Mouse (Mus musculus) cerebellum, adult (tissue): ENCODE results near the gene Tspan13.

Experiments used
- ATAC-seq: cut with Nextera tagmentation; 2 replicates; pipeline ENCODE4 v1.9.2; 2017; ENCODE audit warnings: mild to moderate bottlenecking, moderate library complexity, mixed read lengths; ENCODE audit not compliant: insufficient number of reproducible peaks, low FRiP score, low TSS enrichment

Tspan13 gene

DNA sequence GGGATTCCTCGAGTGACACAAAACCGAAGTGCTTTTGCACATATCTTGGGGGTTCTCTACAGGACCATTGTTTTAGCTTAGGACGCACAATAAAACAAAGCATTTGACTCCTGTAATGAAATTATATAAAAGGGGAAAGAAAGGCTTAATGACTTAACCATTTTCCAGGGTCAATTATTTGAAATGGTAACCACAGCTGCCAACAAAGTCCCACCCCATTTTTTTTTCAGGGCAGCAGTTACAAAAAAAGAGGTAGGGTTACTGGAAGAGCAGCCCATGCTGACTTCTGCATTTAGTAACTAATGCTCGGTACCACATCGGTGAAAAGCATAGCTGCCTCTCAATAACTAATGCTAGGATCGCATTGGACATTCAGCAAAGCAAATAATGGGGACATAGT, 6.8 kb downstream of the Tspan13 start:
- ATAC-seq = no peak

DNA sequence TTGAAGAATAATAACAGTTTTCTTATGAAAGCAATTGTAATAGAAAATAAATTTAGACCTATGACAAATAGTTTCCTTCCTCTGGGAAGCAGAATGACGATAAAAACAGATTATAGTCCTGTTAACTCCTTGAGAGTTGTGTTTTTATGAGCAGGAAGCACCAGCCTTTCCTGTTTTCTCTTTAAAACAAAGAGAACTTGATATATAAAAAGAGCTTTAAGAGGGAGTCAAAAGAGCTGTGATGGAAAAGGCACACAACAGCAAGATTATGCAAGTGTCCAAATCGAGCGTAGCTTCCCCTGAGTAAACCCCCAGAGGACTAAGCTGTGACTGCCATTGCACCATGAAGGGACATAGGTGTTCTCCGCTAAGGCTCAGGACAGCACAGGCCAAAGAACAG, 9.9 kb downstream of the Tspan13 start:
- no peak for ATAC-seq

DNA sequence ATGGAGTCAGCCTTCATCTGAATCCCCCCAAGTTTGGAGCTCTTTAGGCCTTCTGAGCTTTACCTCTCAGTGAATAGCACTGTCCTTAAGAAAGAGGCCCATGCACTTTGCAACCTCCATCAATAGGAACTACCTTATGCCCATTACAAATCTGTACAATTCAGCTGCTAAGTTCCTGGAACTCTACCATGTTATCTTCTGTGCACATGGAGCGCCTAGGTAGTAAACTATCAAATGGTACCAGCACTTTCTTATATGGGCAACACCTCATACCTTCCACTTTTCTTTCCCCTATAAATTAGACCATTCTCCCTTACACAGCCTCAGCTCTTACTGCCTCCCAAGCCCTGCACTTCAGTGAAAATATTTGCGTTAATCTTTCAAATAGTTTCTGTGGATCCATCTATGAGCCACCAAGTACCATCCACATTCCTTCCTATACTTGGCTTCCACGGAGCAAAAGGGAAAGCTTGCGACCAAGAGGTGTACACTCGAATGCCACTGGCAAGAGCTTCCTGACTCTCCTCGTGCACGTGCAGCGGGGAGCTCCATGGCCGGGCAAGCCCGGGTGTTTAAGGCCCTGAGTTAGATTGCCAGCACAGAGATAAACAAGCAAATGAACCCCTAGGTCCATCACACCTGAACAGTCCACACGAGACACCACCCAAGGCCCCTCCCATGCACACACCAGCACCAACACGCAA, 11.5 kb downstream of the Tspan13 start:
- ATAC-seq = no peak

DNA sequence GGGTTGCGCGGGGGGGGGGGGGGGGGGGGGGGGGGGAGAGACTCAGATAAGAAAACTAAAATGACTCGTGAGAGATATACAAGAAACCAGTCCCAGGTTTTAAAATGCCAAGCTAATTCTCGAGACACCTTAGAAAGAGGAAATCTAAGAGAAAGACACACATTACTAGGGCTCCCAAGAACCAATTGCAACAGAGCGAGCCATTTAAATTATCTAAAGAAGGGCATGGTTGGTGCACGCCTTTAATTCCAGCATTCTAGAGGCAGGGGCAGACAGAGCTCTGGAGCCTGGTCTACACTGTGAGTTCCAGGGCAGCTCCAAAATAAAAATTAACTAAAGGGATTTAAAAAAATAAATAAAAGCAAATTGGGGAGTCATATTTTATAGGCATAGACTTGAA, 12.6 kb downstream of the Tspan13 start:
- ATAC-seq = no peak

DNA sequence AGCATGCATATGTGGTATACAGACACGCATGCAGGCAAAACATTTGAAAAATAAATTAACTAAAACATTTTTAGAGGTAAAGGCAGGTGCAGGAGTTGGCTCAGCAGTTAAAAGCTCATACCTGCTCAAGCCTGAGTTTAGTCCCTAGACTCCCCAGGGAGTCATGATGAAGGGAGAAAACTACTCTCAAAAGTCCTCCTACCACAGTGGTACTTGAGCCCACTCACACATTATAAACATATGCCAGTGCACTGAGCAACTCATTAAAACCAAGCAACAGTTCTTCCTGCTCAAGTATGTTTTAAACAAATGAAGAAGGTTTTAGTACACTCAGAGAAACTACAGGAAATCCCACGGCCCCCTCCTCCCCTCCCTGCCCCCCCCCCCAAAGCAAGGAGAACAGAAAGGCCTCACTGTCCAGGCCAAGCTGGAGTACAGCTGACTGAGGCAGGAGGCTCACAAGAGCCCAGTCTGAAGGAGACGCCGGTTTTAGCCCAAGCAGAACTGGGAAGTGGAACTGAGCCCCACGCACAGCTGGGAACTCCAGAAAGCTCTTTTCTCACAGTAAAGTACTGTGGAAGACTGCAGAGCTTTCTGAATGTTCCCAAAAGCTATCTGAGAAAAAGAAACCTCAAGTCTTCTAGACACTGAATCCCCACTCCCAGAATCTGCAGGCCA, 13.2 kb downstream of the Tspan13 start:
- ATAC-seq = no peak

DNA sequence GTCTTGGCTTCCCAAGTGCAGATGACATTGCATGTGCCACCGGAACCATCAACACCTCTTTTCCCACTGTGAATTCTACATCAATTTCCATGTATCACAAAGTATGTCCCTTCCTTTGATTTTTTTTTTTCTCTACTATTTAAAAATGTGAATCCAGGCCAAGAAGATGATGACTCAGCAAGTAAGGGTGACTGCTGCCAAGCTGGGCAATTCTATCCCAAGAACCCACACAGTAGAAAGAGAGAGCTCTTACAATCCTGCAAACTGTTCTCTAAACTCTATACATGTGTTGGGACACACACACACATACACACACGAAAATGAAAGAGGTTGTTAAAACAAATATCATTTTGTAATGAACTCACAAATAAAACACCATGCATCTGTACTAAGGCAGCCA, 15.1 kb downstream of the Tspan13 start:
- ATAC-seq = no peak

DNA sequence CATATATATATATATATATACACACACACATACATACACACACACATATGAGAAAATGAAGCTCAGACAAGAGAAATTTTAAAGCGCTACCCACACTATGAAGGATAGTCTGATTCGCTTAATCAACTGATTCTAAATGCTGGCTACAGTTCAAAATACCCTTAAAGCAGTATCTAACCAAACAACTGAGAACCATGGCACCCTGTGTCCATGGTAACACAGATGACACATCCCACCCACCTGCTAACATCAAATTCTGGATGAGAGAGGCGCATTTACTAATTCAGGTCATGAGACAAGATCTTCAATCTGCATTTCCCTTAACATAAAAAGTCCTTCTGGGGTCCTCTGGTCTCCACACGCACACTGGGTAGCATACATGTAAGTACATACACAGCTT, 16.2 kb downstream of the Tspan13 start:
- ATAC-seq = no peak

DNA sequence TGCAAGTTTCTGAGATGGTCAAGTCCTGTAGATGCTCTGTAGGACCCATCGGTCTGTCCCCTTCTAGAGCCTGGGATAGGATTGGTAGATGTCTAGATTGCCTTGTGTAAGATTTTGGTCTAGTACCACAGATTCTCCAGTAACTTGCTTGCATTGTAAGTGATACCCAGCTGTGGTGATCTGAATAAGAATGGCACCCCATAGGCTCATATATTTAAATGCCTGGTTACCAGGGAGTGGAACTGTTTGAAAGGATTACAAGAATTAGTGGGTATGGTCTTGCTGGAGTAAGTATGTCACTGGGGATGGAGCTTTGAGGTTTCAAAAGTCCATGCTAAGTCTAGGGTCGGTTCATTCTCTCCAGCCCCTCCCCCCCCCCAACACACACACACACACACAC, 21.6 kb downstream of the Tspan13 start:
- no peak for ATAC-seq

DNA sequence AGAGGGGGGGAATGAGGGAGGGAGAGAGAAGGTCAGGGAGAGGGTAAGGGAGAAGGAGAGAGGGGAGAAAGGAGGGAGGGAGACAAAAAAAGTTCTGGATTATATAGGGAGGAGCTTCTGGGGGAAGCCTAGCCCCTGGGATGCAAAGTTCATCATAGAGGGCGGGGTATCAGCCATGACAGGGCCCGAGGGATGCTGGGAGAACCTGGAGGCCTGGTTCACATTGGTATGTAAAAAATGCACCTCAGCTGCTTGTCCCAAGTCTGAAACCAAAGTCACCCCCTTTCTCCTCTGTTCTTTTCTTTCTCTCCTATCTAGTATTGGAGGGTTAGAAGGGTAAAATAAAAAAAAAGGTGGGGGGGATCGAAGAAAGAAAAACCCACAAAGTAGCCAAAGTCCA, 22.2 kb downstream of the Tspan13 start:
- ATAC-seq = no peak

DNA sequence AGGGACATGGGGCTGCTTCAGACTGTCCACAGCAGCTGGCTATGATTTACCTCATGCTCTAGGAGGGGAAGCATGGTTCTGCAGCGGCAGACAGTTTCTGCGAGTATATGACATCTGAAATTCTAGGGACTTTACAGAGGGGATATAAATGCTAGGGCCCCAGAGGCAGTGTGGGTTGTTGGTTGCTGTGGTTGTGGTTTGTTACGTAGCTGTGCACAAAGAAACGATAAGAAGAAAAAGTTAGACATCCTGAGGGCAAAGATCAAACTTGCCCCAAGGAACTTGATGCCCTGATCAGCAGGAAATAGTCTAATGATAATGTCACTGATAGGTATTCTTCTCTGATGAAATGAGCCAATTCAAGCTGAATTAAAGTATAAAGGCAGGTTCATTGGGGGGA, 22.7 kb downstream of the Tspan13 start:
- ATAC-seq = no peak

DNA sequence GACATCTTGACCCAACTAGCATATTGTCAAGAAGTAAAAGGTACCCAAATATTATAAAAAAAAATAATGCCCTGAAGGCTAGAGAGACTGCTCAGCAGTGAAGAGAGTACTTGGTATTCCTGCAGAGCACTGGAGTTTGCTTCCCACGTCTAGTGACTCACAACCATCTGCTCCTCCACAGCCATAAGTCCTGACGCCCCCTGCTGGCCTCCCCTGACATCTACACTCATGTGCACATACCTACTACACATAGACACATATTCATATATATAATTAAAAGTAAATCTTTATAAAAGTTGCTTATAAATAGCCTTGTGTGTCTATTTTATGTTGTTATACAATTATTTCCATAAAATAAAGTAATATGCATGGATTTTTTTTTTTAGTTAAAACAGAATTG, 24.5 kb downstream of the Tspan13 start:
- no peak for ATAC-seq

DNA sequence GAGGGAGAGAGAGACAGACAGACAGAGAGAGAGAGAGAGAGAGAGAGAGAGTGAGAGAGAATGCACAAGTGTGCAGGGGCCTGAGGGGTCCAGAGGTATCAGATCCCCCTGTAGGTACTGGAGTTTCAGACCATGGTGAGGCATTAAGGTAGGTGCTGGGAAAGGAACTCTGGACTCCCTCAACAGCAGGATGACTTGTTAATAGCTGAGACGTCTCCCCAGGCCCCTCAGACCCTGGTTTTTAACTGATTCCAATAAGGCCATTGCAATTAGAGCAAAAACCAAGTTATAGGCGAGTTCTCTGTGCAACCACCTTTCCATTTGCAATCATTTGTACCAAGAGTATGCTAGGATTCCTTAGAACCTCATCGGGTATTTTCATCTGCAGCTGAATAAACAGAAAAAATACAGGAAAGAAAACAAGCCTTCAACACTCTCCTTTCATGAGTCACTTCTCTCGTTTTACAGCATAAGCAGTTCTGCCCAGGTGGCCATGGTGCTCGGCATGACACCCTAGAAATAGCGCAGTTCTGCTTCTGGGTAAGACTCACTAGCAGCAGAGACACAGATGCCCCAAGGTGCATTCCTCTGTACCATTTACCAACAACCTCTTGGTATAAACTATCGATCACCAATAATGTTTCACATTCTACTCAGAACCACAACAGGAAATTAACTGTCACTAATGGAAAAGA, 28.9 kb downstream of the Tspan13 start:
- no peak for ATAC-seq

DNA sequence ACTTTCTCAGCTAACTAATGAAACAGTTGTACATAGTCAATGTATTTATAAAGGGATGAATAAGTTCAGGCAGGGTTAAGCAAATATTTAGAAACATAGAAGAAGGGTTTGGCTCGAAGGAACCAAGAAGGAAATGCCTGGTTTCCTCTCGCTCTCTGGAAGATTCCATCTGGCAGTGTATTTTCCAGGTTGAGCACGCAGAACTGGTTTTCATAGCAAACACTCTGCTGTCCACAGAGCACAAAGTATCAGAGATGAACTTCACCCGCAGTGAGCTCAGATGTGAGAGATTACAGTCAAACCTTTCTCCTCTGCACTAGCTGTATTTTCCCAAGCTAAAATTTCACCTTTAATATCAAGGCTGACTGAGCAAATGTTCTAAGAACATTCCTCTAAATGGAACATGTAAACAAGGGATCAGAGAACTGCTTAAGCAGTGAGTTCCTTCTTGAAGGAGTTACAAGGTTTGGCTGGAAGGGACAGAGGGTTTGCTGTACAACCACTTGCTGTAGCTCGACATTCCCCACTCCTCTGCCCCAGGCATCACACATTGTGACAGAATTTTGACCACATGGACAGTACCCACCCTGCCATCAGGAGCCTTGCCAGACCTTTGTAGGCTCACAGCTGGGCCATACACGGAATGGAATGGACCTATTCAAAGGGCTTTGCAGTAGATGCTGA, 33.8 kb downstream of the Tspan13 start:
- no peak for ATAC-seq

DNA sequence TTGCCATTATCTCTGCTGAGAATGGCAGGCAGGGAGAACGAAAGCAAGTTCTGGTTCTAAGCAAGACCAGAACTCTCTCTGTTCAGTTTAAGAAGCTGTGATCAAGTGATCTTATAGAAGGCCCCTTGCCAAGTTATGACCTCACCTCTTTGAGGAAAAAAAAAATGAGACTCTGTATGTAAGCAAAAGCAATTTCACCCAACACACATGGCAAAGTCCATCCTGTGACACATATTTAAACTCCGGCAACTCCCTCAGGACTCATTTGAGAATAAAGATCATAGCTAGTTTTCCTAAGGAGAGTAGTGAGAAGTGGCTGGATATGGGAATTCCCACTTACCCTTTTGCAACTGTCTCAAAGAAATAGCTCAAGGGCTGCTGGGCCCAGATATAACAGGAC, 34.7 kb downstream of the Tspan13 start:
- ATAC-seq = no peak

DNA sequence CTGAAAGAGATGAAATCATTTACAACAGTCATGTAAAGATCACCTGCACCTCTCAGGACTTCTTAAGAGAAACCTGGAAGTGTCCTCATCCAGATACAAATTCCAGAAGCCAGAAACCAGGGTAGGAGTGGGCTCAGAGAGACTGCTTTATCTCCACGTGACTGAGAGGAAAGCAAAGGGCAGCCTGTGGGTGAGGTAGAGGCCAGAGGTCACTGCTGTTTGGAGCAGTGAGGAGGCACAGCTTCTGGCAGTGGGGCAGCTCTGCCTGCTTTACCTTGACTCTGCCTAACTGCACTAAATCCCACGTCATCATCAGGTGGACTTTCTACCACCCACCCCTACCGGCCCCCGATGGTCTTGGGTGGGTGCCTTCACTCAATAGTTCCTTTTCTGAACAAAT, 37.6 kb downstream of the Tspan13 start:
- ATAC-seq = no peak

DNA sequence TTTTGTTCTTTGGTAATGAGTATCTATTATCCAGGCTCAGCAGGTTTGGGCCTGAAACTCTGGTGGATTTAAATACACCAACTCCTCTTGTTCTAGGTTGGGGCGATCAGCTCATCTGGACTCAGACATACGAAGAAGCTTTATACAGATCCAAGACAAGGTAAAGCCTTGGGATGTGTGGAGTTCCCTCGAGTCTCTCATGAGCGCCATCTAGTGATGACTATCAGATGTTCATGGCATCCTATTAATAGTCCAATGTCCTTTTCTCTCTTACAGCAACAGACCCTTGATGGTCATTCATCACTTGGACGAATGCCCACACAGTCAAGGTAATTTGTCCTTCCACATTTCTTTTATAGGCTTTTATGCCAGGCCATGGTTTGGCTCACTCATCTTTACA, 46.5 kb downstream of the Tspan13 start:
- peak; percentile 75 for ATAC-seq

DNA sequence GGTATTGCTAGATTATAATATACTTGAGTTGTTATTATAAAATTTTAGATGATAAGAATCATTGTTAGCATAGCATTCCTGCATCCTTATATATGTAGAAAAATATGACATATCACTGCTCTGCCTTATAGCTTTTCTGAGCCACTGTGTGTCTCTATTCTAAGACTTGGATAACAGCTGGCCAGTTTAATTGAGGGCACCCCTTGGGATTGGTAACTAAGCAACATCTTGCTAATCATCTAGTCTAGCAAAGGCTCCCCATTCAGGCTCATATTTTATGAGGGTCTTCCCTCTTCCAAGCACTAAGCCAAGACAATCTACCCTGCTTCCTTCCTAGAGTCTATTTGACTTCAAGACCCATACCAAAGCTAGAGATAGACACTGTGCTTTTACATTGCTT, 48.2 kb downstream of the Tspan13 start:
- no peak for ATAC-seq

DNA sequence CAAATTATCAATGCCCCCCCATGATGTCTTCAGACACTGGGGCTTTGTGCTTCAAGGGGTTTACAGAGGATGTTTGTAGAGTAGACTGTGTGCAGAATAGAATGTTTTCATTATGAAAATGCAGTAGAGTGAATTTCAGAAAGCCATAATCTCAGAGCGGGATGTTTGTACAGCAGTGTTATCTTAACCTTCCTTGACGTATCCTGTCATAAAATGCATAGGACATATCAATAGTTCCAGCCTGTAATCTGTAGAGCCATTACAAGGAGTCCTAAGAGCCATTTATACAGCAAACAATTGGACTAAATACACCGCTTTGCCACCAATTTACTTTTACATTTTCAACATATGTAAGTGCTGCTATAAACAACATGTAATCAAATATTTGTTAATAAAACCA, 48.7 kb downstream of the Tspan13 start:
- no peak for ATAC-seq

DNA sequence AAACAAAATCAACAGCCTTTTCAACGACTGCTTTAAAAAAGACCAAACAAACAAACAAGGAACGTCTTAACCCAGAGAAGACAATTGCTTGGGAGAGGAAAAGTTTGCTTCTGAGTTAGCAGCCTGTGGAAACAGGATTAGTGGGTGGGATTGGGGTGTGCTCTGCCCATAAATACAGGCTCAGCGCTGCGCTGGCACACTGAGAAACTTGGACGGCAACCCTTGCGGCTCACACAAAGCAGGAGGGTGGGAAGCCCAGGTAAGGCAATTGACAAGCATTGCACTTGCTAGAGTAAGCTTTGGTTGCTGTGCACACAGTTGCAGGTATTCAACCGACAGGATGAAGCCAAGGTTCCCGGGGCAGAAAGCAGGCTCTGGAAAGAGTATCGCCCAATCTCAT, 49.6 kb downstream of the Tspan13 start, which contains the start of gene Agr2:
TSS of gene Agr2 (plus strand) at position 197 of the 400 bp plus-strand sequence.
- no peak for ATAC-seq

DNA sequence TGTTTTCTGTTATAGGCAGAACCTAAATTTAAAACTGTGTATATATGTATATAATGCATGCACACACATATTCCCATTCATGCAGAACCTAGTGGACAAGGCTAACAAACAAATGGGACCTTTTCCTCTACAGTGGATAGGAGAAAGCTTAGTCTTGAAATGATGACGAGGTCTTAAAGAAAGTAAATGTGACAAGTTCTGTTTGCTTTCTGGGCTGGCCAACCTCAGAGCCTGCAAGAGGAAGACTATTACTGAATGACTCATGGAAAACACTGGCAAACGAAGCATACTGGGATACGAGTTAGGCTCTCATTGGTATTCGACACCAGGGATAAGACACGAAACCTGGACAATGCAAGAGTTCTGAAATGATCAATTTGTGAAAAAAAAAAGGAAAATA, 57.6 kb downstream of the Tspan13 start:
- no peak for ATAC-seq

DNA sequence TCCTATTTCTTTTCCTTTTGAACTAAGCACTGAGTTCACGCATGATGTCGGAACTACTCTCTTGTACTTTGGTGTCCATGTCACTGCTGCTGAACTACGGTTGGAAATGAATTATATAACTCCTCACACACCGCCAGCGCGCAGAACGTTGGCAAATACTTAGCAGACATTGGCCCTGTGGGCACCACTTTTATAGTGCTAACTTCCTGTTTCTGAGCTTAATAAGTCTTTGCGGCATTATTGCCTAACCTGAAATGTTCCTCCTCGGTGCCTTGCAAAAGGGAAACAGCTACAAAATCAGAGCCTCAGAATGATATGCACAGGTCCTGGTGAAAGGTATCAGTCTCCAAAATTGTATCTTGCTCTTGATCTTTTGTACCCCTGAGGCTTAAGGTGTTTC, 58.8 kb downstream of the Tspan13 start:
- ATAC-seq = no peak
